Mouse (Mus musculus): ENCODE data around the gene Stk32b. TPM values are rescaled to one million over a fixed set of nuclear protein-coding genes. Genes with fewer than 3 reads are reported as not detected.

The Stk32b gene
- 0.35 TPM for polyA plus RNA-seq (2014; fragmentation: Illumina TruSeq; extraction: RNeasy Lipid Tissue Mini Kit (QIAGEN cat#74804); ENCODE audit: low read depth, low replicate concordance)

GRCm38 (mm10) chr5:37716505-37717372 is at the start of gene Stk32b:
Stk32b (minus strand) TSS chr5:37717171.

GRCm38 (mm10) chr5:37735224-37735623 is 18.3 kb upstream of the Stk32b start, which contains the start of gene Cytl1:
Cytl1 (plus strand) TSS chr5:37735519.

Other genes with a start within 250 kb of the Stk32b start
- gene Cytl1, start 18.3 kb upstream of the Stk32b start, polyA plus RNA-seq (2014; fragmentation: Illumina TruSeq; extraction: RNeasy Lipid Tissue Mini Kit (QIAGEN cat#74804); ENCODE audit: low read depth, low replicate concordance) = 1.6 TPM
- 0.58 TPM for gene Msx1, start 107.4 kb upstream of the Stk32b start, polyA plus RNA-seq (2014; fragmentation: Illumina TruSeq; extraction: RNeasy Lipid Tissue Mini Kit (QIAGEN cat#74804); ENCODE audit: low read depth, low replicate concordance)

Measured in adrenal gland, adult 10 weeks (tissue).